27 mouse cellular contexts compared by ENCODE assay signal in genomic region chr12:56944265-56944664, GRCm38 (mm10).
A peak's percentile ranks its signal among the peaks of the same experiment; 100 is the strongest.
DNase-seq lines count a peak whose midpoint lies in the region; ATAC-seq and TF ChIP-seq lines count a peak whose summit lies in the region.
"Had no signal": no experiment of that assay in that cellular context is flagged by ENCODE, and none has a peak within 500 bp of the region (broad histone marks: within the 10 kb centered on the region; RNA-seq: fewer than 3 reads in every experiment).

No protein-coding gene starts in this region.

- H3K4me2 ChIP-seq in embryonic facial prominence, embryonic 14.5 days (ENCODE audit: low read depth, low read length) = no peak overlapping the region
- H3K4me2 ChIP-seq in limb, embryonic 14.5 days (replicated peaks; ENCODE audit: low read depth, low read length, severe bottlenecking) = no peak overlapping the region
- H3K4me2 ChIP-seq: embryonic facial prominence, embryonic 12.5 days; embryonic facial prominence, embryonic 15.5 days; forebrain, embryonic 12.5 days had no signal

- no peaks in the 10 kb centered on the region for H3K9me3 ChIP-seq in embryonic facial prominence, embryonic 14.5 days (ENCODE audit: control insufficient read depth, low read length)
- H3K9me3 ChIP-seq in embryonic facial prominence, embryonic 10.5 days = no peaks in the 10 kb centered on the region
- H3K9me3 ChIP-seq in limb, embryonic 14.5 days (ENCODE audit: control insufficient read depth, low read length) = no peaks in the 10 kb centered on the region
- H3K9me3 ChIP-seq: embryonic facial prominence, embryonic 12.5 days; embryonic facial prominence, embryonic 15.5 days; forebrain, embryonic 10.5 days; forebrain, embryonic 12.5 days; G1E had no signal

- no peak for ATAC-seq in embryonic facial prominence, embryonic 14.5 days (ENCODE audit: low read depth)
- peak; percentile 44; the same call in 1 of the 2 replicates for ATAC-seq in limb, embryonic 14.5 days (ENCODE audit: low FRiP score, low read depth)
- ATAC-seq: activated CD4-positive, CD25-positive, alpha-beta regulatory T cell, adult 4 months; CD4-positive, CD25-positive, alpha-beta regulatory T cell, adult 4 months; forebrain, embryonic 14.5 days; forebrain, embryonic 16.5 days; Patski had no signal

- H3K27me3 ChIP-seq in embryonic facial prominence, embryonic 14.5 days (replicated peaks; ENCODE audit: control insufficient read depth, insufficient read depth, low read length) = no peaks in the 10 kb centered on the region
- H3K27me3 ChIP-seq in embryonic facial prominence, embryonic 10.5 days (replicated peaks; ENCODE audit: low read depth, poor library complexity, severe bottlenecking) = no peaks in the 10 kb centered on the region
- H3K27me3 ChIP-seq in limb, embryonic 14.5 days (ENCODE audit: control insufficient read depth, insufficient read depth, low read length) = no peaks in the 10 kb centered on the region
- H3K27me3 ChIP-seq: CH12.LX; embryonic facial prominence, embryonic 12.5 days; embryonic facial prominence, embryonic 15.5 days; forebrain, embryonic 12.5 days; Patski had no signal

- H3K9ac ChIP-seq in embryonic facial prominence, embryonic 14.5 days (ENCODE audit: low read depth, low read length) = no peak overlapping the region
- H3K9ac ChIP-seq in limb, embryonic 14.5 days (ENCODE audit: low read depth, low read length, severe bottlenecking) = no peak overlapping the region
- H3K9ac ChIP-seq: embryonic facial prominence, embryonic 12.5 days; embryonic facial prominence, embryonic 15.5 days; forebrain, embryonic 12.5 days had no signal

- DNase-seq in embryonic facial prominence, embryonic 14.5 days (ENCODE audit: low spot score) = peak; percentile 28
- DNase-seq in embryonic facial prominence, embryonic 10.5 days (ENCODE audit: low spot score) = no peak
- DNase-seq in kidney, adult 9 months = peak; percentile 19
- no peak for DNase-seq in kidney, postnatal 14 days
- DNase-seq in limb, embryonic 14.5 days (ENCODE audit: low spot score) = peak; percentile 68
- DNase-seq: adrenal gland, adult 8-10 months; adrenal gland, postnatal 14 days; adrenal gland, postnatal 36 days; B cell, adult 2 months; cerebellum, adult 11-12 months; cerebellum, adult 8-10 months; cerebellum, adult 9-11 months; cerebellum, postnatal 14 days; cerebellum, postnatal 36 days; embryo, embryonic 11 days had no signal

- H3K36me3 ChIP-seq in embryonic facial prominence, embryonic 14.5 days (ENCODE audit: control insufficient read depth, insufficient read depth, low read length) = no peaks in the 10 kb centered on the region
- H3K36me3 ChIP-seq in embryonic facial prominence, embryonic 10.5 days (replicated peaks) = no peaks in the 10 kb centered on the region
- H3K36me3 ChIP-seq in limb, embryonic 14.5 days (ENCODE audit: control insufficient read depth, insufficient read depth, low read length) = no peaks in the 10 kb centered on the region
- H3K36me3 ChIP-seq: embryonic facial prominence, embryonic 12.5 days; embryonic facial prominence, embryonic 15.5 days; forebrain, embryonic 10.5 days; forebrain, embryonic 12.5 days had no signal

- no peak overlapping the region for H3K27ac ChIP-seq in embryonic facial prominence, embryonic 14.5 days (replicated peaks; ENCODE audit: low read depth, low read length)
- H3K27ac ChIP-seq in embryonic facial prominence, embryonic 10.5 days (replicated peaks) = no peak overlapping the region
- H3K27ac ChIP-seq in limb, embryonic 14.5 days (replicated peaks; ENCODE audit: low read depth, low read length) = no peak overlapping the region
- H3K27ac ChIP-seq: embryonic facial prominence, embryonic 12.5 days; embryonic facial prominence, embryonic 15.5 days; forebrain, embryonic 10.5 days; forebrain, embryonic 12.5 days had no signal

- no peaks in the 10 kb centered on the region for H3K4me1 ChIP-seq in embryonic facial prominence, embryonic 14.5 days (ENCODE audit: control insufficient read depth, insufficient read depth, low read length)
- no peaks in the 10 kb centered on the region for H3K4me1 ChIP-seq in embryonic facial prominence, embryonic 10.5 days
- 0 out of 2 replicates have a peak, but pooled peaks cover 2% of the 10 kb centered on the region for H3K4me1 ChIP-seq in limb, embryonic 14.5 days (ENCODE audit: control insufficient read depth, insufficient read depth, low read length)
- H3K4me1 ChIP-seq: embryonic facial prominence, embryonic 12.5 days; embryonic facial prominence, embryonic 15.5 days; forebrain, embryonic 10.5 days; forebrain, embryonic 12.5 days had no signal

- TF ChIP-seq POLR2A in limb, embryonic 14.5 days (IDR thresholded peaks at IDR 0.05; ENCODE audit: borderline replicate concordance, extremely low read depth, insufficient read depth, insufficient read length) = no peak

- no peak overlapping the region for H3K4me3 ChIP-seq in embryonic facial prominence, embryonic 14.5 days (ENCODE audit: low read depth, low read length)
- H3K4me3 ChIP-seq in embryonic facial prominence, embryonic 10.5 days = no peak overlapping the region
- H3K4me3 ChIP-seq in limb, embryonic 14.5 days (replicated peaks; ENCODE audit: low read length) = no peak overlapping the region
- H3K4me3 ChIP-seq: embryonic facial prominence, embryonic 12.5 days; embryonic facial prominence, embryonic 15.5 days; erythroblast, embryonic 14.5 days; forebrain, embryonic 10.5 days; forebrain, embryonic 12.5 days had no signal

- WGBS in embryonic facial prominence, embryonic 14.5 days = 74% methylated on average over 1 of the region's 1 CpGs
- 85% methylated on average over 1 of the region's 1 CpGs for WGBS in embryonic facial prominence, embryonic 10.5 days
- WGBS in limb, embryonic 14.5 days = 44% methylated on average over 1 of the region's 1 CpGs

Comparison
In these comparisons a context has a peak if more than half of its experiments do, and no peak if none do; other contexts are left out.
1. DNase-seq: peak in embryonic facial prominence, embryonic 14.5 days (single experiment), kidney, adult 9 months (single experiment) and limb, embryonic 14.5 days (single experiment); none in embryonic facial prominence, embryonic 10.5 days (single experiment) and kidney, postnatal 14 days (single experiment).